Mouse (Mus musculus) midbrain, embryonic 13.5 days (tissue): Measurements from ENCODE around the gene Adrm1. TPM values are rescaled to one million over a fixed set of nuclear protein-coding genes. Genes with fewer than 3 reads are reported as not detected.

Experiments used
- ATAC-seq: fragments of 200-750 bp; cut with Nextera tagmentation; 2 replicates; pipeline ENCODE4 v1.8.0; 2017; ENCODE audit warnings: mild to moderate bottlenecking, moderate TSS enrichment, moderate library complexity
- H3K27ac ChIP-seq: fragments of 300-500 bp; sonication (generic); 2 replicates; pipeline ENCODE4 v1.5.1; 2015; ENCODE audit warnings: inconsistent platforms, mild to moderate bottlenecking, moderate library complexity
- H3K27me3 ChIP-seq: fragments of 300-500 bp; sonication (generic); 2 replicates; pipeline ENCODE4 v1.6.1; 2015; ENCODE audit warnings: mild to moderate bottlenecking, inconsistent platforms
- H3K36me3 ChIP-seq: fragments of 300-500 bp; sonication (generic); 2 replicates; pipeline ENCODE4 v1.6.1; 2015; ENCODE audit warnings: mild to moderate bottlenecking, inconsistent platforms
- H3K4me1 ChIP-seq: fragments of 300-500 bp; sonication (generic); replicated peaks from 2 replicates; pipeline ENCODE4 v1.6.1; 2015; ENCODE audit warnings: inconsistent platforms
- H3K4me2 ChIP-seq: fragments of 300-500 bp; sonication (generic); replicated peaks from 2 replicates; pipeline ENCODE4 v1.6.1; 2015; ENCODE audit warnings: moderate library complexity, mild to moderate bottlenecking, inconsistent platforms
- H3K4me3 ChIP-seq: fragments of 300-500 bp; sonication (generic); replicated peaks from 2 replicates; pipeline ENCODE4 v1.5.1; 2015; ENCODE audit warnings: mild to moderate bottlenecking, inconsistent platforms
- H3K9ac ChIP-seq: fragments of 300-500 bp; sonication (generic); replicated peaks from 2 replicates; pipeline ENCODE4 v1.6.1; 2015; ENCODE audit warnings: mild to moderate bottlenecking, inconsistent platforms
- H3K9me3 ChIP-seq: fragments of 300-500 bp; sonication (generic); 2 replicates; pipeline ENCODE4 v1.6.1; 2016; ENCODE audit warnings: mild to moderate bottlenecking, inconsistent platforms
- WGBS: fragments of 180-500 bp; shearing (Covaris S2); methylation state at CpG from one replicate; pipeline ENCODE4 v1.1.7; 2015; 5-methylcytosine and 5-hydroxymethylcytosine counted together
- polyA plus RNA-seq: library from polyadenylated mRNA; unstranded; fragments of >200 nt; fragmentation: Nextera tagmentation; extraction: Ambion mirVana; gene quantifications from 2 replicates; pipeline ENCODE4 v1.2.1, GENCODE M21; 2015

The Adrm1 gene
- polyA plus RNA-seq, 1 experiment from 2014 or later, result 213 TPM

DNA sequence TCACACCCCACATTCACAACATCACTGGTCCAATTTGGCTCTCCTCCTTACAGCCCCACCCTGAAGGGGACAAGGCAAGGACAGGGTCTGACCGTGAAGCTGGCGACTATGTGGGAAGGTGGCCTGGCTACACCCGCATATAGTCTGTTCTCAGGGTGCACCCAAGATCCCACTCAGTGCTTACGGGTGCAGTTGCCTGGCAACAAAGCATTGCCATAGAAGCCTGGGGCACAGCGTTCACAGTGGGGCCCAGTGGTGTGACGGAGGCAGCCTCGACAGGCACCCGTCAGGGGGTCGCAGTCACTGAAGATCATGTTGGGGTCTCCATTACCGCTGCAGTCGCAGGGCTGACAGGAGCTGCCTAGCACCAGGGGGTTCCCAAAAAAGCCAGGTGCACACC, 16.1 kb downstream of the Adrm1 start:
- H3K4me2 ChIP-seq, result no peak overlapping the region
- no peaks in the 10 kb centered on the region for H3K4me1 ChIP-seq
- H3K4me3 ChIP-seq, result no peak overlapping the region
- ATAC-seq, result no peak
- no peak overlapping the region for H3K9ac ChIP-seq
- no peak overlapping the region for H3K27ac ChIP-seq
- H3K9me3 ChIP-seq, result no peaks in the 10 kb centered on the region
- no peaks in the 10 kb centered on the region for H3K36me3 ChIP-seq
- WGBS, result 88% methylated on average over 11 of the region's 11 CpGs
- no peaks in the 10 kb centered on the region for H3K27me3 ChIP-seq

GRCm38 (mm10) chr2:180196610-180197322, 25.5 kb downstream of the Adrm1 start:
- H3K4me3 ChIP-seq, result no peak overlapping the region
- 0 out of 2 replicates have a peak, but pooled peaks cover 12% of the 10 kb centered on the region for H3K4me1 ChIP-seq
- H3K36me3 ChIP-seq, result no peaks in the 10 kb centered on the region
- no peak overlapping the region for H3K4me2 ChIP-seq
- H3K27me3 ChIP-seq, result no peaks in the 10 kb centered on the region
- no peaks in the 10 kb centered on the region for H3K9me3 ChIP-seq
- WGBS, result 77% methylated on average over 8 of the region's 12 CpGs
- no peak overlapping the region for H3K9ac ChIP-seq
- H3K27ac ChIP-seq, result no peak overlapping the region
- no peak for ATAC-seq

GRCm38 (mm10) chr2:180197323-180198037, 26.2 kb downstream of the Adrm1 start:
- Histone ChIP-seq H3K4me1 (0 out of 2 replicates have a peak, but pooled peaks cover 13% of the 10 kb centered on the region), H3K36me3 (no peaks in the 10 kb centered on the region), H3K27ac (no peak overlapping the region), H3K4me2 (no peak overlapping the region), H3K9ac (no peak overlapping the region), H3K9me3 (no peaks in the 10 kb centered on the region), H3K27me3 (no peaks in the 10 kb centered on the region), H3K4me3 (no peak overlapping the region)
- ATAC-seq, result no peak
- 80% methylated on average over 10 of the region's 10 CpGs for WGBS

DNA sequence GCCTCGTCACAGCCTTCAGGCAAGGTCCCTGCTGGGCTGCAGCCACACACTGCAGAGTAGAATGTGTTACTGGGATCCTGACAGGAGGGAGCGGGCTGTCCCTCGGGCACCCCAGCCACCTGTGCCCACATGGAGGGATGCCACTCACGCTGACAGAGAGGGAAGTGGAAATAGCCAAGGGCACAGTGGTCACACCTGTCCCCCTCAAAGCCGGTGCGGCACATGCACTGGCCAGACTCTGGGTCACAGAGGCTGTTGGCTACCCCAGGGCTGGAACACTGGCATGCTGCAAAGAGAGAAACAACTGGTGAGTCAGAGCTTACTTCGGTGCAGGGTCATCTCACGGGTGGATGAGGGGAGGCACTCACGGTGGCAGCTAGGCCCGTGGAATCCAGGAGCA, 27.5 kb downstream of the Adrm1 start:
- Histone ChIP-seq H3K27me3 (no peaks in the 10 kb centered on the region), H3K4me3 (no peak overlapping the region), H3K27ac (no peak overlapping the region), H3K4me1 (0 out of 2 replicates have a peak, but pooled peaks cover 13% of the 10 kb centered on the region), H3K36me3 (no peaks in the 10 kb centered on the region), H3K9me3 (no peaks in the 10 kb centered on the region), H3K9ac (no peak overlapping the region), H3K4me2 (no peak overlapping the region)
- 89% methylated on average over 10 of the region's 10 CpGs for WGBS
- no peak for ATAC-seq

DNA sequence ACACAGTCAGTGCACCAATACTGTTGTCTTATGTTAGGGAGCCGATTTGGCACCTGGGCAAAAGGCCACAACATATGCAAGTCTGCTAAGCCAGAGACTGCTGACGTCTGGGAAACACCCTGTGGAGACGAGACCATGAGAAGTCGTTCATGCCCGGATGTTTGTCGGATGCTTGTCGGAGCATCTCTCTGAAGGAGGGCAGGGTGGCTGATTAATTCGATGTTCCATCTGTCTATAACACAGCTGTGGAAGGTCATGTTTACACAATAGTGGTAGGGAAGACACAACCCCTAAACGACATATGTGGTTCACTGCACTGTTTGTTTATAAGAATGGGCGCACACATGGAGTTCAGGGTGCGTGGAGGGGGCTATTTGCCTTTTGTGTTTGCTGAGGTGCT, 29.4 kb downstream of the Adrm1 start:
- Histone ChIP-seq H3K4me2 (no peak overlapping the region), H3K4me3 (no peak overlapping the region), H3K27me3 (no peaks in the 10 kb centered on the region), H3K9ac (no peak overlapping the region), H3K27ac (peak overlapping the region; percentile 19; the same call in 1 of the 2 replicates), H3K9me3 (no peaks in the 10 kb centered on the region), H3K36me3 (no peaks in the 10 kb centered on the region), H3K4me1 (peaks cover 22% of the 10 kb centered on the region)
- WGBS, result 57% methylated on average over 11 of the region's 11 CpGs
- ATAC-seq, result no peak

DNA sequence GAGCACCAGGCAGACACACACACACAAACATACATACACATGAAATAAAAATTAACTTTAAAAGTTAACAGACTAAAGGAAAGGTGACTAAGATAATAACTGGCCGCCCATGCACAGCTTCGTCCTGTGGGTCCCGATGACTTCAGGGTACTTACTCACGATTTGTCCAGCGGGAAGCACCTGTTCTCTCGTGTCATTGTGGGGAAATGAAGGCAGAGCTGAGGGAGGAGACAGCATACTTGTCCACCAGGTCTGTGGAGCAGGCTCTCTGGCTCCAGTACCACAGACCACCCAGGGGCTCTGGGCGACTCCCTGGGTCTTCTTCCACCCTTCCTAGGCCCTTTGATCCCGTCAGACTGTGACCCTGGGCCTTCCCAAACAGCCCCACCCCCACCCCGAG, 30.0 kb downstream of the Adrm1 start:
- no peak for ATAC-seq
- Histone ChIP-seq H3K36me3 (no peaks in the 10 kb centered on the region), H3K27me3 (no peaks in the 10 kb centered on the region), H3K4me1 (peaks cover 29% of the 10 kb centered on the region), H3K9ac (no peak overlapping the region), H3K4me2 (no peak overlapping the region), H3K9me3 (no peaks in the 10 kb centered on the region), H3K27ac (peak overlapping the region; percentile 19; the same call in 1 of the 2 replicates), H3K4me3 (no peak overlapping the region)
- 71% methylated on average over 9 of the region's 9 CpGs for WGBS

DNA sequence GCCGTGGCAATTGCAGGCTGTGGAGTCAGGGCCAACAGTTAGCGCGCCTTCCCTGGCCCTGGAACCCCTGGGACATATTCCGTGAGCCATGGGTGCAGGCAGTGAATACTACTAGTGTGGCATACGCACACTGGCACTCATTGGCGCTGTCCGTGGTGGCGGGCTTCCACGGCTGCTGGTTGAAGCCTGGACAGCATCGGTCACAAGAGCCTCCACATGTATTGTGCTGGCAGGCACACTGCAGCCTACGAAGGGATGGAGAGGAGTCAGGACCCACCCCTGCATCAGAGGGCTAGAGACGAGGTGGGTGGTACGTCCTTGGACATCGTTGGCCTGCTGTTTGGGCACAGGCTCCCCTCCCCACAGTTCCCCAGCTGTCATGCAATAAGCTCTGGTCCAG, 31.0 kb downstream of the Adrm1 start:
- Histone ChIP-seq H3K9me3 (no peaks in the 10 kb centered on the region), H3K9ac (no peak overlapping the region), H3K27ac (no peak overlapping the region), H3K36me3 (no peaks in the 10 kb centered on the region), H3K27me3 (no peaks in the 10 kb centered on the region), H3K4me2 (no peak overlapping the region), H3K4me1 (peaks cover 27% of the 10 kb centered on the region), H3K4me3 (no peak overlapping the region)
- no peak for ATAC-seq
- WGBS, result 95% methylated on average over 14 of the region's 14 CpGs

- WGBS, result 80% methylated on average over 10 of the region's 10 CpGs
- ATAC-seq, result no peak
- H3K4me2 ChIP-seq, result no peak overlapping the region
- no peaks in the 10 kb centered on the region for H3K36me3 ChIP-seq
- no peak overlapping the region for H3K27ac ChIP-seq
- peaks cover 23% of the 10 kb centered on the region for H3K4me1 ChIP-seq
- no peaks in the 10 kb centered on the region for H3K27me3 ChIP-seq
- H3K9ac ChIP-seq, result no peak overlapping the region
- H3K9me3 ChIP-seq, result no peaks in the 10 kb centered on the region
- H3K4me3 ChIP-seq, result no peak overlapping the region
Measured at GRCm38 (mm10) chr2:180202805-180203204, 31.5 kb downstream of the Adrm1 start.

DNA sequence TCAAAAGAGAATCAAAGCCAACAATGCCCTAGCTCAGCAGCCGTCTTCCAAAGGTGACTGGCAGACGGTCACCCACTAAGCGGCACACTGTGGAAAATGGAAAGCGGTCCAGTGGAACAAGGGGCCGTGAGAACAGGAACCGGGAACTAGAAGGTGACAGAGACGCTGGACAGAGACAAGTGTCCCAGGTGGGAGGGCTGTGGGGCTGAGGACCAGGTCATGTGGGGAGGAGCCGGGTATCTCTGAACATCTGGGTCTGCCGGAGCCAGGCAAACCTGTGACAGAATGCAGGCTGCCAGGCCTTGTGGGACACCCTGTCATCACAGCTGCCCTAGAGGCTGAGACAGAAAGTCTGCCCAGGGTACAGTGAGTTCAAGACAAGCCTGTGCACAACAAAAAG, 33.2 kb downstream of the Adrm1 start:
- Histone ChIP-seq H3K4me1 (peaks cover 23% of the 10 kb centered on the region), H3K4me2 (no peak overlapping the region), H3K27me3 (no peaks in the 10 kb centered on the region), H3K27ac (peak overlapping the region; percentile 59; the same call in 1 of the 2 replicates), H3K36me3 (no peaks in the 10 kb centered on the region), H3K9me3 (no peaks in the 10 kb centered on the region), H3K9ac (no peak overlapping the region), H3K4me3 (no peak overlapping the region)
- ATAC-seq, result no peak
- WGBS, result 94% methylated on average over 9 of the region's 9 CpGs

- Histone ChIP-seq H3K4me1 (peaks cover 23% of the 10 kb centered on the region), H3K36me3 (no peaks in the 10 kb centered on the region), H3K4me3 (no peak overlapping the region), H3K27me3 (no peaks in the 10 kb centered on the region), H3K4me2 (no peak overlapping the region), H3K9ac (no peak overlapping the region; the same call in 1 of the 2 replicates), H3K27ac (peak overlapping the region; percentile 59), H3K9me3 (no peaks in the 10 kb centered on the region)
- ATAC-seq, result peak; percentile 75
- WGBS, result 58% methylated on average over 12 of the region's 12 CpGs
Measured at GRCm38 (mm10) chr2:180205083-180205955, 34.0 kb downstream of the Adrm1 start.

DNA sequence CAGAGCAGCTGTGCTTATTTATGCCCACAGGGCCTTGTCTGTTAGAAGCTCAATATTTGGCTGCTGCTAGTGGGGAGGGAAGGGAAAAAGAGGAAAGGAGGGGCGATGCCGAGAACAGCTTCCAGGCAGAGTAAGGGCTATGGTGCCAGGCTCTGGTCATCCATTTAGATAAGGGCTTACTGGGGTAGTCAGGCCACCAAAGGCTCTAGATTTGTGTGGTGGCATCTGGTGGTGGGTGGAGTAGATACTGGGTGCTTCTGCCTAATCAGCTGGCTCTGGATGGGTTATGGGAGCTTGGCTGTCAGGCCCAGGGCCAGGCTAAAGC, 34.6 kb downstream of the Adrm1 start:
- peaks cover 23% of the 10 kb centered on the region for H3K4me1 ChIP-seq
- WGBS, result 82% methylated on average over 2 of the region's 2 CpGs
- no peaks in the 10 kb centered on the region for H3K27me3 ChIP-seq
- peak overlapping the region; percentile 59 for H3K27ac ChIP-seq
- H3K4me2 ChIP-seq, result no peak overlapping the region
- no peak for ATAC-seq
- no peak overlapping the region; the same call in 1 of the 2 replicates for H3K9ac ChIP-seq
- no peak overlapping the region for H3K4me3 ChIP-seq
- H3K9me3 ChIP-seq, result no peaks in the 10 kb centered on the region
- H3K36me3 ChIP-seq, result no peaks in the 10 kb centered on the region

DNA sequence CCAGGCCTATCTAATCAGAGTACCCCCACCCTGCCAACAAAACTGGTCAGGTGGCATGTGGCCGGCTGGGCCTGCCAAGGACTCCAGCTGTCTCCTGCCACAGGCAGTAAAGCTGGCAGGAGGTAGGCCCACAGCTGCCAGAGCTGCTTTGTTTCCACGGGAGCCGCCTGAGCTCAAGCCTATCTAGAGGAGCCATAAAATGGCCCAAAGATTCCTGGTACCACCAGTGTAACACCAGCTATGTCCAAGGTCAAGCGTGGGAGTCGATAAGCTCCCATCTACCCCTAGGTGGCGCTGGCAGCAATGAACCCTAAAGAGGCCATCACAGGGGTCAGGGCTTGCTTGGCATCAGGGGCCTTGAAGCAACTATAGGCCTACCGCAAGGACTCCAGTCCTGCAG, 36.6 kb downstream of the Adrm1 start:
- Histone ChIP-seq H3K4me1 (peaks cover 17% of the 10 kb centered on the region), H3K36me3 (no peaks in the 10 kb centered on the region), H3K27me3 (no peaks in the 10 kb centered on the region), H3K27ac (no peak overlapping the region), H3K9me3 (no peaks in the 10 kb centered on the region), H3K4me3 (no peak overlapping the region), H3K4me2 (no peak overlapping the region), H3K9ac (no peak overlapping the region)
- 69% methylated on average over 7 of the region's 7 CpGs for WGBS
- ATAC-seq, result no peak
